Mouse (Mus musculus) fibroblast of lung, adult 2 months (primary cell): Measurements from ENCODE around the gene Btg2.

Experiments
- DNase-seq: peaks from one replicate; pipeline ENCODE4 v3.0.0-alpha.2; 2011; ENCODE audit warnings: low read depth

Gene Btg2

DNA sequence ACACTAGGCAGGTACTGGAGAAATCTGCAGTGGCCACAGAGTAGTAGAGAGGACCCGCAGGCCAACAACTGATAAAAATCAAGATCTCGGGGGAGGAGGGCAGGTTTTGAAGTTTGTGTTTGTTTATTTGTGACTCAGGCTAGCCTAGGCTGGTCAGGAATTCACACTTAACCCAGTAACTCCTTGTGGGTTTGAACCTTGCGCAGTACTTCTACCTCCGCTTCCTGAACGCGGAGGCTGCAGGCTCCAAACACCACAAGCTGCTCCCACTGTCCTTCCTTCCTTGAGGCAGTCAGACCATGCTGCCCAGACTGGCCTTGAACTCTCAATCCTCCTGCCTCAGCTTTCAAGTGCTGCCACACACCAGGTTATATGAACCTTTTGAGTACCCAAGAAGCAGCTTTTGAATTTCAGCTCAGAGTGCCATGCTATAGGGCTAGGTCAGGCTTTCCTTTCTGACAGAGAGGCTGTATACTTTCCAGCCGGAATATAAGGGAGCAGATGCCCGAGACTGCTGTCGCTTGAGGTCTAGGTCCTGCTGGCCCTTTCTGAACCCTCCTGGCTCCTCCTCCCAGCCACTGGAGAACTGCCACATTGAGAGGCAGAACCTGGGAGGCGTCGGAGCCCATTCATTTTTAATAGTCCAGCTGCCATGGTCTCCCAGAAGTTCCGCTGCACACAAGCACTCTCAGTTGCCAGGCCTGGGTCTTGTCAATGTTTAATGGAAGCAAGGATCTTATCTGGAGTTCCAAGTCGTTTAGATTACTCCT, 19.2 kb upstream of the Btg2 start:
- DNase-seq = no peak

DNA sequence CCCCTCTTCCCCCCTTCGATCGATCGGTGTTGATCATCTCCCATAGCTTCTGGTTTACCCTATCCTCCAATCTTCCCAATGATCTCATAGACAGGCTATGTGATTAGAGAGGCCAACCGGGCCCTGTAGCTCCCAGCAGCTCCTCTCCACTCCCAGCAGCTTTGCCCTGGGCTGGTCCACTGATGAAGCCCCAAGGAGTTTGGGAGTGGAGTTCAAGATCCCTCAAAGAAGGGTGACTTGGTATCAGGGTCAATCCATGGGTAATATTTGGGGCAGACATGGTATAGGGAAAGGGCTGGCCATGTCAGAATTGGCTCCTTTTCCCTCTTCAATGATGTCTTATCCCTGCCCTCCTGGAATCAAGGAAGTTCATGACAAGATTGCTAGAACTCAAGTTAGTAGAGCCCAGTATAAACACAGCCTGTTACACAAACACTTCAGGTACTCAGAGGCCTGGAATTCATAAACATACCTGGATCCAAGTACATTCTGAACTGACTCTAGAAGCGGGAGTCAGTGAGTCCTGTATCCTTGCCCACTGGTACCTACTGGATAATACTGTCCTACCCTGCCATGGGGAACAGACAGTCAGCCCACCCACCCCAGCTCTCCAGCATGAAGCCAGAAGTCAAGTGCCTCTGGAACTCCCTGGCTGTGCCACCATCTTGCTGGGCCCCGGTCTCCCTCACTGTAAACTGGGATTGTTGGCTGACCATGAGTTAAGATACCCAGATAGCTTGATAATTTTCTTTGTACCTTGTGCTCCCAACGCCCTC, 18.3 kb upstream of the Btg2 start:
- no peak for DNase-seq

DNA sequence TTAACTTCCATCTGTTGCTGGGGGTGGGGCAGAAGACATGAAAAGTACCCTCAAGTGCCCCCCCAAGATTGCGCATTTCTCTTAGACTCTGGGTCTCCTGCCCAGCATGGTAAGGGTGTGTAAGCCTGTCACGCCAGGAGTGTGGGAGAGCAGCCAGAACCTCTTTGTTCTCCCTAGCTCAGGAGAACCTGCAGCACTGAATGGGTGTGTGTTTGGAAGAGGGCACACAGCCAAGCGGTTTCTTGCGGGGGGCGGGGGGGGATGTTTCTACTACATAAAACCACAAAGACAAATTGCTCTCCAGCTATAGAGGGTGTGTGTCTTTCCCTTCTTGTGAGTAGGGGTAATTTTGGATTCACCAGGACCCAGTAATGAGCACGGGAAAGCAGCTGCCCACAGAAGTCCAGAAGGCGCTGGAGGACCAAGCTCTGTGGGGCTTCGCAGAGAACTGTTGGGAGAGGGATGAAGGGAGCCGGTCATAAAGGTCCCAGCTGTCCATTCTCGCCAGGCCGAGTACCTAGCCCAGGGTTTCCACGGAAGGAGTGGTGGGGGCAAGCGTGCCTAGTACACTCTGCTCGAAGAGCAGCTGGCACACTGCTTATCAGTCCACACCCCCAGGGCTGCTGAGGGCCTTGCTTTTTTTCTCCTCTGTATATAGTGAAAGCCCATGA, 17.5 kb upstream of the Btg2 start:
- no peak for DNase-seq

DNA sequence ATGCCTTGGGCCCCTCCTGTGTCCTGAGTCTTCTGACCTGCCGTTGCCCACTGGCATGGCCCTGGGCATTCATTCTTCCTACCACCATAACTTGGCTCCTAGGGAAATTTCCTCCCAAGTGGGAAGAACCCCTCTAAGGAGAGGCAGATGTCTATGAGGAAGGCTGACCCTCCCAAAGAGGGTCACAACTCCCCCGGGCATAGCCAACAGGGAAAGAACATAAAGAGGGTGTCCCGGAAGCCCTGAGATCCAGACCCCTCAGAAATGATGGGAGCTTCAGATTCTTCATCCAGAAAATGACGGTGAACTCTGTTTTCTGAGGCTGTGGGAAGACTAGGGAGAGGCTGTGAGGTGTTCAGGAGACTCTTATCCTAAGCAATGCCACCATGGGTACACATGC, 16.8 kb upstream of the Btg2 start:
- no peak for DNase-seq

DNA sequence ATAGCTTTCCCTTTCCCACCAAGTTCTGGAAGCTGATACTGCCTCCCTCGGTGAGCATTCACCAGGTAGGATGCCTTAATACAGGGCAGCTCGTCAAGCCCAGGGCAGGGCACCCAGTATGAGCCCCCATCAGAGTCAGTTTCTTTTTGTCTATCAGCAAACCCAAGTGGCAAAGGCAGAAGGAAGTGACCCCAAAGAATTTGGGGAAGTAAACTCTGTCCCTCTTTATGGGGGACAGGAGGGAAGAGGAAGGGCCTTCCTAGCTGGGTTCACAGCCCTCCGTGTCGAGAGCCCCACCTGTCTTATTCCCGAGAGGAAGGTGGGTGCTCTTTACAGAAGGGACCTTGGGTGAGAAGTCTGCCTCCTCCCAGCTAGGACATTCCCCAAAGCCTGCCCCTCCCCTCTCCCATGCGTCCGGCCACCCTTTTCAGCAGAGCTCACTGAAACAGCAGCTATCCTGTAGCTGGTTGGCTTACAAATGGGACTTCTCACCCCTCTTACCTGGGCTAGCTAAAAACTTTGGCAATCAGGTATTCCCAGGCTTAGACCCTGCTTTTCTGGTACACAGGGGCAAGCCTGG, 16.2 kb upstream of the Btg2 start:
- no peak for DNase-seq

DNA sequence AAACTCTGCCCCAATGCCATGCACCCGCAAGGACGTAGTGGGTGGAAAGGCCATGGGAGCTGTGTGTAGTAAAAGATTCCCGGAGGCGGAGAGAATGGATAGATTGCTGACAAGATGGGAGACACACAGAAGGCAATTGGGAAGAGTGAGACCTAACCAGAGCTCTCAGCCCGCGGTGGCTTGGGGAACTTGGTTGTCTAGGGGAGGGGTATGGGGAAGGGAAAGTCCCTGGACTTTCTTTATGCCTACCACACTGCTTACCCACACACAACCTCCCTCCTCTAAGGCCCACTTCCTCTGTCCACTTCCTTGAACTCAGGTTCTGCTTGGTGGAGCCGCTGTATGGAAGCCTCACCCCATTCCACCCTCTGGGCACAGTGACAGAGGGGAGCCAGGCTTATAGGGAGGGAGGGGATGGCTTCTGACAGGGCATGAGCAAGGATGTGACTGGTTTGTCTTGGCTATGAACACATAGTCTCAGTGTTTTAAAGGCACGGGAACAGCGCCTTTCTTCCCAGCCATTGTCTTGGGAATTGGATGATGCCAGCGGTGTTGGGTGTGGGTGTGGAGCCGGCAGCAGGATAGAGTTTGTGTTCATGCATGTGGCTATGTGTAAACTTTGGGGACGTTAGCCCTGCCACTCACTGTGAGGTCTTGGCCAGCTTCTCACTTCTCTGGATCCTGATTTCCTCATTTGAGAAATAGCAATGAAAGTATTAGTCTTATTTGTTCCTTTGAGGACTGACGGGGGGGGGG, 15.0 kb upstream of the Btg2 start:
- DNase-seq = no peak

DNA sequence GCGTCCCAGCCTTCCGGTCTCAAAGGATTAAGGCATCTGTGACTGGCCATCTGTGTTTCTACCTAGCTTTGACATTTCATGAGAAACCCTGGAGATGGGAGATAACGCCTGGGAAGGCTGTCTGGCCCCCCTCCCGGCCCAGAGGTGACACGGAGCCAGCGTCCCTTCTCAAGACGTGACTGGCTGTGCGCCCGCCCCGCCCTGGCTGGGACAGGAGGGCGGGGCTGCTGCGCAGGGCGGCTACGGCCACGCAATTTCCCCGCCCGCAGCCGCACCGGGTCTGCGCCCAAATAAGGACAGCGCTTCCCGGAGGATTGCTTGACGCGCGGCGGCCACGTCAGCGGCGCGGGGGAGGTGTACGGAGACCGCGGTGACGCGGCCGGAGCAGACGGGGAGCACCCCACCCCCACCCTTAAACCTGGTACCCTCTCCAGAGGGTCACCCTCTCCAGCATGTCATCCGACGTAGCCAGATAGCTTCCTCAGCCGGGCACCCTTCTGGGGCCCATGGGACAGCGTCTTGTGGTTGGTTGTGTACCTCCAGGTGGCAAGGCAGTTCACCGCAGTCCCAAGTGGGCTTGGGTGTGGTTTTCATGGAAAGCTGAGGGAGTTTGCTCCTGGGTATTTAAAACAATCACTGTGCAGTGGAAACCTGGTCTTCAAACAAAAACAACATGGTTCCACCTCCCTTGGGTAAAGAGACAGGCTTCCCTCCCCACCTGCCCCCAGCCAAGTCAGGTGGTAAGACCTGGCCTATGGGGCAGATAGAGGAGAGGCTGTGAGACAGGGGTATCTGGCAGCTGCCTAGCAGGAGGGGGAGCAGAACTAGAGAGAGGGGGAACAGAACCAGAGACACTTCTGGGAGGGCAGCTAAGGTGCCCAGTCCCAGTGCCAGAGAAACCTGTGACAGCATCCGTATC, 14.2 kb upstream of the Btg2 start:
- no peak for DNase-seq

DNA sequence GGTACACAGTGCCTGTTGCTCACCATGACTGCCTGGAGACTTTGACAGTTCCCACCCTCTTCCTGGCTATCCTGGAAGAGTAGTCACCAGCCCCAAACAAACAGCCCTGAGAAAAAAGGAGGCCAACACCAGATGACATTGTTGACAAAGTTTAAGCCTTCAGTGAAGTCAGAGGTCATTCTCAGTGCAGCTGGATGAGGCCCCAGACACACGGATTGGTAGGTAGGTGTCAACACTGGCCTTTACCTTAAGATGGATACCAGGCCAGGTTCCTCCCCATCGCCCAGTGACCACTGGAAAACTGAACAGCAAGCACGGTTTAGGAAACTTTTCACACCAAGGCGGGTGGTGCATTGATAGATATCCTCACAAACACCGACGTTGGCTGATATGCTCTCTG, 13.4 kb upstream of the Btg2 start:
- no peak for DNase-seq

DNA sequence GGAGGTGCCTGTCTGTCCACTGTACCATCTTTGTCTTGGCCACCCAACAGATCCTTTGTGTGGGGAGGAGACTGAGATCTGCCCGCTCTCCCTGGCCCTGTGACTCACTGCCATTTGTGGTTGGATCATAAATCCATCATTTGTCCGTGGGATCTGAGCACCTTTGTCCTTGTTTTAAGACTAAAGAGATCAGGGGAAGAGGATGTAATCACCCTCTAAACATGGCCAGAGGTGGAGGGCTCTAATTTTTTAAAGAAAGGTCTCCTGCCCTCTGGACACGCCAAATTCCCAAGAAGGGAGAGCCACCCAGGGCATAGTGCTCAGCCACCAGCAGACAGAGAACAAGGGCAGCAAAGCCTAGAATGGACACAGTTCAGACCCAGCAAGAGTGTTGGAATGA, 12.9 kb upstream of the Btg2 start:
- no peak for DNase-seq

DNA sequence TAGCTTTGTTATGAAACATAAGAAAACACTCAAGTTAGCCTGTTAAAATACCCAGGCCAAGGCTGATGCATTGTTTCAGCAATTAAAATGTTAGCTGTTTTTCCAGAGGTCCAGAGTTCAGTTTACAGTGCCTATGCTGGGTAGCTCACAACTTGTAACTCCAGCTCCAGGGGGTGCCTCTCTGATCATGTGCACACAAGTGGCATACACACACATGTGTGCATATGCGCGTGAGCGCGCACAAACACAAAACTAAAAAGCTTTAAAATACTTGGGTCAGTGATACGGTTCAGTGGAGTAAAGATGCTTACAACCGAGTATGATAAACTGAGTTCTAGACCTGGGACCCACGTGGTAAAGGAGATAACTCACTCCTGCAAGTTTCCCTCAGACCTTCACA, 10.2 kb upstream of the Btg2 start:
- DNase-seq = no peak

DNA sequence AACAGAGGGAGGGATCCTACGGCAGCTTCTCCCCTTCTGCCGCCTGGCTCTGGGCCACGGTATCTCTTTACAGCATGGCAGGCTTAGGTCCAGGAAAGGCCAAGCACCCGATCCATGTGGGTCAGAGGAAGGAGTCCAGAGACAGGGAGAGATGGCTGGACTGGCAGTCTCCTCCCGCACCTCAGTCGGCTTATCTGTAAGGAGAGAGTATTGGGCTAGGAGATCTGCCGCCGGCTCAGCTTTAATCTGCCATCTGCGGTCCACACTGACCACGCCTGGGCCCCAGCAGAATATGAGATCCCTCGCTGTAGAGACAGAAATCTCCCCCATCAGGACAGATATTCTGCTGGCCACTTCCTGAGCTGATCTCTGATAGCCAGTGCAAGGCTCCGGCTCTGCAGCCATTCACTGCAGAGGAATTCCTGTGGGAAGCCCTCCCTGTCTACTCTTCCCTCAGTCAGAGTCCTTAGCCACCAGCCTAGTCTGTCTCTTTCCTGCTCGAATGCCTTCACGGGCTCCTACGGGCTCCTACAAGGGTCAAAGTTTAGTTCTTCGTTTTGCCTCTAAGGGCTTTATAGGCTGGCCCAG, 8.0 kb upstream of the Btg2 start:
- no peak for DNase-seq

DNA sequence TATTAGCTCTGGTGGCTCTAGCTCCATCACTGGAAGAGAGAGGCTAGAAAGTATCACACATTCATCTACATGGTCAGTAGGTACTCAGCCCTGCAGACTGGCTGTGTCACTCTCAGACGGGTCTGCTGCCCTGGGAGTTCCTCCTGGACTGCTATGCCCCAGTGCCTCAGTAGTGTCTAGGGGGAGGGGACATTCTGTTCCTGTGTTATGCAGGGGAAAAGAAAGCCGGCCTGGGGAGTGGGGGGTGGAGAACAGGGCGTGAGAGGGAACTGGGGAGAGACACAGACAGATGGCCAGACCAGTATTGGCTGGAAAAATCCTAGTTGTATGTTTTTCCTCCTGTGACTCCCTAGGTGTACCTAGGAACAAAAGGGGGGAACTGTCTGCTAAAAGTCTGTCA, 7.1 kb upstream of the Btg2 start:
- DNase-seq = no peak

DNA sequence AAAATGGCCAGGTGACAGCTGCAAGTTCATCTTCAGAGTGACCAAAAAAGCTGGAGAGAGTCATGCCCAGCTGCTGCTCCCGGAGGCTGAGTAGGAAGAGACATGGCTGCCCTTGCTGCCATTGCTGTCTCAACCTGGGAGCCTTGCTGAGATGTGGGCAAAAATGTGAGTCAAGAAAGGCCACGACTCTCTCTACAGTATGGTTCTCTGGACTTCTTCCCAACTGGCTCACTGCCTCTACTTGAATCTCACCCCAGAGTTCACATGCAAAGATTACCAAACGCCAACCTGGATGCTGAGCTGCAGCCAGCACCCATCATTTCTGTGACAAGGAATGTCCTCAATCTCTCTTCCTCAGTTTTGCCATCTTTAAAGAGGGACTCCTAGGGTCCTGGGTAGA, 5.2 kb upstream of the Btg2 start:
- DNase-seq = no peak

DNA sequence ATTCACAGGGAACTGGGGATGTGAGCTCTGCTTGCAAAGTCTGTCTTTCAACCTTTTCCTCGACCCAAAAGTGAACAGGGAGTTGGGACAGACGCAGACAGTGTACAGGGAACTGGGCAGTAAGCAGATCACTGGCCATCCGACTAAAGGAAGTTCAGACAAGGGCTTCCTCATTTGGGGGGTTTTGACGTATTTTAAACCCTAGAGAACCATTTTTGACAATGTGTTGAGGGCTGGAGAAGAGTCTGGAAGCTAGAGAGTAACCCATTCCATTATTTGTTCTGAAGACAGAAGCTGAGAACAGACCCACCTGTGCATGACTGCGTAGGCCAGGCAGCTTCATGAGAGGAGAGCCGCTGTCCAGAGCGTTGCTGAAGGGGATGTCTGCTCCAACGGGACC, 4.8 kb upstream of the Btg2 start:
- DNase-seq = no peak

DNA sequence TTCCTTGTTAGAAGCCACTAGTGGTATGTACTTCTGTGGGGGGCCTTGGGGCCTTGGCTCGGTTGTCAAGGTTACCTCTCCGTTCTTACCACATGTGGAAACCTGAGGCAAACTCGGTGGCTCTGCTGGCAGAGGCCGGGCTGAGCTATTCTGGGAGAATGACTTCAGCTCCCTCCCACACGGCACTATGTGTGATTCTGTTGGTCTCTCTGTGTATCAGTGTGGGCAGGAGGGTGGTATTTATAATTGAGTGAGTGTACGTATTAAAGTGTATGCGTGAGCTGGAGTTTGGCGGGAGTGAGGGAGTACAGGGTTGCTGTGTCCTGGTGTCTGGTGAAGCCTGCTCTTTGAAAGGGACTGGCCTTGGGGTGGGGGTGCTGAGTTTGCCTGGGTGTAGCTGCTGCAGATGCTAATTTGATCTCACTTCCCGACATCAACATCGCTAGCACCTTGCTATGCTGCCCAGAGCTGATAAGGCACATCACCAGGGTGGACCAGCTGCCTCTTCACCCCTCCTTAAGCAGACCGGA, 4.1 kb upstream of the Btg2 start:
- DNase-seq = no peak

DNA sequence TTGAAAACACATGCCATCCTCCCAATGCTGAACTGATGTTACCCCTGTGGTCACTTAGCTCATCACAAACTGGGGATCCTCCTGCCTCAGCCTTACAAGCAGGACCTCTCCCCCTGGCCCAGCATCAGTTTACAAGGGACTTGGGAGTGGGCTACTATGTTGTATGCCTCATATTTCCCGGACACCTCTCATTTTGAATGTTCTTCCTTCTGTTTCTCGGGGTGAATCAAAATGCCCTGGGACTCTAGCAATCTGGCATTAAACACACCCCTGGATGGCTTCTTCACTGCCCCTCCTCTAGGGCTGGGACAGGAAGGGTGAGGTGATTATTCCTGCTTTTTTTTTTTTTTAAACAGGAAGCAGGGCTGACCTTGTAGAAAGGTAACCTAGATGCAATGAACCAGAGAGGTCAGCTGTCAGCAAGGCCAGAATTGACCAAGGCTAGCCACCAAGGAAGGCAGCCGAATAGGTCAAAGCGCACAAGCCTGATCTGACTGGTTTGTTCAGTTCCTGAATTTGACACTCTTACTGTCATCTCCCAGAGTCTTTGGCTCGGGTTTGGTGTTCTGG, 2.0 kb upstream of the Btg2 start:
- no peak for DNase-seq

DNA sequence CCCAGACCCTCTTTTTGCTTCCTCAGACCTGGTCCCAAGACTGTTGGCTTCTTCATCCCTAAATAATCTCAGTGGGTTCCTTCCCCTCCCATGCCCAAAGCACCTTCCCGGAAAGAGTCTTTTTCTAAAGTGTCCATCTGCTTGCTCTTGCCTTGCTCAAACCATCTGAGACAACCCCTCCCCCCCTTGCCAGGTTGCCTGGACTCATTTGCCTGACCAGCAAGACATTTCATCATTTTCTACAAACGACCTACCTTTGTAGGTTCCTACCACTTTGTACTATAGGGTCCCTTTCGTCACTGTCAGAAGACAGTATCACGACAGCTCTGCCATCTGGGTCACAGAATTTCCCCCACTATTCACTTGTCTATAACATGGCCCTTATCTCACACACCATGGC, 1.5 kb upstream of the Btg2 start:
- no peak for DNase-seq

DNA sequence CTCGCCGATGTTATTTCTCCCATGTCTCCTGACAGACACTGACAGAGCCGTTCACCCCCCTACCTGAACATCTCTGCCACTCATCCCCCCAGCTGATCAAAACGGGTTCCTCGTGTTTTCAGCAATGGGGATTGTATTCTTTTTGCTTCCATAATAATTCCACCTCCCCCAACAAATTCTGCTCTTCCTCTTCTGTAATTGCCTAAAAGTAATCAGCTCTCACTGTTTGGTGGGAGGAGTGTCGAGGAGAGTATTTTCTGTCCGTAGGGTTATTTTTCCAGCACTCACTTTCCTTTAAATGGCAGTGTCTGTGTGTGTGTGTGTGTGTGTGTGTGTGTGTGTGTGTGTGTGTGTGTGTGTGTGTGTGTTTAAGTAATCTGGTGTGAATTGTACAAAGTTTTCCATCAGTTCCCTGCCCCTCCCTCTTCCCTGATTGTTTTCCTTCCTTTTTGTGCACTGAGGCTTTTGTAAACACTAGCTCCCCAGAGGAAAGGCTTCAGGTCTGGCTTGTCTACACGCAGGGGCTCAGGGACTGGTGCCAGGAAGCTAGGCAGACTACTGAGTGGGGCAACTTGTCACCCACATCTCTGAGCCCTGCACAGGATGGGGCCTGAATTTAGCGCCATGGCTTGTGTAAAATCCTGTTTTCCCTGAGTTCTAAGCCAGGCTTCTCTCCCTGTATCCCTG, 700 bp upstream of the Btg2 start:
- DNase-seq = no peak

DNA sequence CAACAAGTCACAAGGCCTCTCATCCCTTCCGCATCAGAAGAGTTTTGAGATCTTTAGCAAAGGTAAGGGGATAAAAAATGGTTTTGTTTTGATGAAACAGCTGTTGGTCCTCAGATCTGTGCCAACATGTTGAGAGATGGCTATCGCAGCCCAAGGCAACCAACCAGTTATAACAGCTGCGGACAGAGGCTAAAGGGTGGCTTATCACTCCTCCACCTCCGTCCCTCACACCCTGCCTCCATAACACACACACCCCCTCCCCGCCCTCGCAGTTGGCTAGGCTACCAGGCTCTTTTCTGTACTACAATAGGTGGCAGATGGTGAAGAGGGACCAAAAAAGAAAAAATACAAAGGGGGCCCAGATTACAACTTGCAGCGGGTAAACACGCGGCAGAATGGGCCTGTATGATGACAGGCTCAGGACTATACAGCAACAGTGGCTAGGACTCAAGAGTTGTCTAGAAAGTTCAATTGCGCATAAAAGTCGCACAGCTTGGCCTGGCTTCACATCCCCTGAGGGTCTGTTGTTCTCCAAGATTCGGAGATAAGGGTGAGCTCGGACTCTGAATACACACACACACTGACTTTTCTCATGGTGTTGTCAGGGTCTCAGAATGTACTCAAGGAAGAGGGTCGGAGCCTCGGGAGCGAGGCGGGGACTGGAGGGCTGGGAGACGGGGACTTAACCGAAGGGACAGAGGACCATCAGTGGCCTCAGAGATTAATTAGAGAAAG, 692 bp downstream of the Btg2 start:
- DNase-seq = no peak
